Mouse (Mus musculus): ENCODE data around the gene Limch1. TPM values are rescaled to one million over a fixed set of nuclear protein-coding genes. Genes with fewer than 3 reads are reported as not detected.

The Limch1 gene
- total RNA-seq, 2 experiments from 2014 or later: not detected

- no peak for ATAC-seq (replicated peaks; ENCODE audit: low FRiP score, poor library complexity, severe bottlenecking)
Observed at GRCm38 (mm10) chr5:66998341-66998740, 252.7 kb downstream of the Limch1 start.

- no peak for ATAC-seq (replicated peaks; ENCODE audit: low FRiP score, poor library complexity, severe bottlenecking)
Observed at GRCm38 (mm10) chr5:67002346-67002745, 256.7 kb downstream of the Limch1 start.

- no peak for ATAC-seq (replicated peaks; ENCODE audit: low FRiP score, poor library complexity, severe bottlenecking)
Observed at GRCm38 (mm10) chr5:67004619-67005018, 259.0 kb downstream of the Limch1 start.

- no peak for ATAC-seq (replicated peaks; ENCODE audit: low FRiP score, poor library complexity, severe bottlenecking)
Observed at GRCm38 (mm10) chr5:67011043-67011870, 265.6 kb downstream of the Limch1 start.

GRCm38 (mm10) chr5:67011985-67012384 lies 266.4 kb downstream of the Limch1 start:
- no peak for ATAC-seq (replicated peaks; ENCODE audit: low FRiP score, poor library complexity, severe bottlenecking)

GRCm38 (mm10) chr5:67013926-67014325 lies 268.3 kb downstream of the Limch1 start:
- ATAC-seq (replicated peaks; ENCODE audit: low FRiP score, poor library complexity, severe bottlenecking): no peak

GRCm38 (mm10) chr5:67016450-67016849 lies 270.8 kb downstream of the Limch1 start:
- ATAC-seq (replicated peaks; ENCODE audit: low FRiP score, poor library complexity, severe bottlenecking): no peak

GRCm38 (mm10) chr5:67024459-67025050 lies 278.9 kb downstream of the Limch1 start:
- no peak for ATAC-seq (replicated peaks; ENCODE audit: low FRiP score, poor library complexity, severe bottlenecking)

- no peak for ATAC-seq (replicated peaks; ENCODE audit: low FRiP score, poor library complexity, severe bottlenecking)
Observed at GRCm38 (mm10) chr5:67025095-67025494, 279.5 kb downstream of the Limch1 start.

- ATAC-seq (replicated peaks; ENCODE audit: low FRiP score, poor library complexity, severe bottlenecking): no peak
Observed at GRCm38 (mm10) chr5:67025581-67025980, 280.0 kb downstream of the Limch1 start.

GRCm38 (mm10) chr5:67028786-67029185 lies 283.2 kb downstream of the Limch1 start:
- ATAC-seq (replicated peaks; ENCODE audit: low FRiP score, poor library complexity, severe bottlenecking): no peak

GRCm38 (mm10) chr5:67029946-67030345 lies 284.3 kb downstream of the Limch1 start:
- no peak for ATAC-seq (replicated peaks; ENCODE audit: low FRiP score, poor library complexity, severe bottlenecking)

- no peak for ATAC-seq (replicated peaks; ENCODE audit: low FRiP score, poor library complexity, severe bottlenecking)
Observed at GRCm38 (mm10) chr5:67032601-67033000, 287.0 kb downstream of the Limch1 start.

- no peak for ATAC-seq (replicated peaks; ENCODE audit: low FRiP score, poor library complexity, severe bottlenecking)
Observed at GRCm38 (mm10) chr5:67043932-67044331, 298.3 kb downstream of the Limch1 start.

- ATAC-seq (replicated peaks; ENCODE audit: low FRiP score, poor library complexity, severe bottlenecking): no peak
Observed at GRCm38 (mm10) chr5:67048003-67048402, 302.4 kb downstream of the Limch1 start.

- no peak for ATAC-seq (replicated peaks; ENCODE audit: low FRiP score, poor library complexity, severe bottlenecking)
Observed at GRCm38 (mm10) chr5:67057803-67058202, 312.2 kb downstream of the Limch1 start.

- ATAC-seq (replicated peaks; ENCODE audit: low FRiP score, poor library complexity, severe bottlenecking): no peak
Observed at GRCm38 (mm10) chr5:67060519-67060918, 314.9 kb downstream of the Limch1 start.

- ATAC-seq (replicated peaks; ENCODE audit: low FRiP score, poor library complexity, severe bottlenecking): no peak
Observed at GRCm38 (mm10) chr5:67063596-67063995, 318.0 kb downstream of the Limch1 start.

GRCm38 (mm10) chr5:67083117-67083516 lies 337.5 kb downstream of the Limch1 start:
- ATAC-seq (replicated peaks; ENCODE audit: low FRiP score, poor library complexity, severe bottlenecking): no peak

GRCm38 (mm10) chr5:67090856-67091255 lies 345.2 kb downstream of the Limch1 start:
- no peak for ATAC-seq (replicated peaks; ENCODE audit: low FRiP score, poor library complexity, severe bottlenecking)

GRCm38 (mm10) chr5:67091766-67092165 lies 346.1 kb downstream of the Limch1 start:
- no peak for ATAC-seq (replicated peaks; ENCODE audit: low FRiP score, poor library complexity, severe bottlenecking)

Measured in erythroid progenitor cell, adult 5-6 weeks (primary cell).